Mouse (Mus musculus): ENCODE data around the gene Methig1.

DNA sequence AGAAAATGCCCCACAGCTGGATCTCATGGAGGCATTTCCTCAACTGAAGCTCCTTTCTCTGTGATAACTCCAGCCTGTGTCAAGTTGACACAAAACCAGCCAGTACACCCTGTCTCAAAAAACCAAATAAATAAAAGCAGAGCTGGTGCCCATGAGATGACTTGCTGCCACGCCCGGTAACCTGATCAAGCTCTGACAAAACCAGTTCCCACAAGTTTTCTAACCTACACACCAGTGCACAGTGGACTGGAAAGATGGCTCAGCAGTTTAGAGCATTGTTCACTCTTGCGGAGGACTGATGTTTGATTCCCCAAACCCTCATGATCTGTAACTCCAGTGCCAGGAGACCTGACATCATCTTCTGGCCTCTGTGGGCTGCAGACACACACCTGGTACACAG lies 27.7 kb upstream of the Methig1 start:
- TF ChIP-seq CTCF (IDR thresholded peaks at IDR 0.05; ENCODE audit: borderline replicate concordance, insufficient read depth, low read length), result no peak
- no peak for TF ChIP-seq POLR2A (IDR thresholded peaks at IDR 0.05; ENCODE audit: low read depth, low read length)
